Mouse (Mus musculus) embryonic stem cell, embryonic (primary cell): ENCODE results near the gene Ctnnbl1.

Experiments used
- CTCF ChIA-PET, 4 experiments: fragments of 300-600 bp in 2 of 4; fragments of 350-600 bp in 2 of 4; sonication (Branson Sonifier 250); formaldehyde crosslinking; loops; one replicate each; lab custom pipeline; 2022; ENCODE audit warnings: inconsistent platforms in 2 of 4; lab: Charles Lee
- POLR2A ChIA-PET, 4 experiments: fragments of 300-600 bp in 2 of 4; fragments of 350-600 bp in 2 of 4; sonication (Branson Sonifier 250); formaldehyde crosslinking; loops; one replicate each; lab custom pipeline; 2022; ENCODE audit warnings: antibody characterized with exemption in 4 of 4, inconsistent platforms in 1 of 4; lab: Charles Lee

Gene Ctnnbl1

DNA sequence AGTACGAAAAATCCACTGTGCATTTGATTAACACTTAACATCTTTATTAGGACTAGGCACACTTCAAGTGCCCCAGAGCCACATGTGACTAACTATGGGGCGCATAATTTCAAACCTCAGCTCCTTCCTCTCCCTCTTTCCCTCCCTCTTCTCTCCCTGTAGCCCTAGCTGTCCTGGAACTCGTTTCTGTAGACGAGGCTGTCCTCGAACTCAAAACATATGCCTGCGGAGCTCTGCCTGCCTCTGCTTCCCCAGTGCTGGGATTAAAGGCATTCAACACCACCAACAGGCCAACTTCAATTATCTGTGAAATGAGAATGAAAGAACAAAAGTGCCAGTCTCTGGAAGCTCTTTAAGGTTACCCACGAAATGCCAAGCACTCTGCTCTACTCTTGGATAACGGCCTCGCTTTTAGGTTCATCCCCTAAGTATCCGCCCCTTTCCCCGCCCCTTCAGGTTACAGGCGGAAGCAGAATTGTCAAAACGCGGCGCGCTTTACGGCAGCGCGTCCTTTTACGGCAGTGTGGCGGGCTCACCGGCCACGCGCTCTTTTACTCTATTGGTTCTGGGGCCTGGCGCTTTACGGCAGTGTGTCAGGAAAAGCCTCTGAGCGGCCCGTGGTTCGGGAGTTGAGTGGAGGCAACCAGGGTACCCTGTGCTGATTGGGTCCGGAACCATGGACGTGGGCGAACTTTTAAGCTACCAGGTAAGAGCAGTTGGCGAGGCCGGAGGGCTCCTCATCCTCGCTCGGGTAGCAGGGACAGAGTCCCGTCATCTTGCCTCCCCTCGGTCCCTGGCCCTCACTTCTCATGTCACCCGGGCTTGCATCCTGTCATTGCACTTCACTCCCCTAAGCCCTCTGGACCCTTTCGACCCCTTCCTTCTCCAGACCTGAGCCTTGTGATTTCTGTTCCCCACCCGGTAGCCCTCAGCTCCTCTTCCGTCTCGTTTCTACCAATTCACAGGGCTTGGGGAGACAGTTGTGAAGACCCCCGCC, at the start of gene Ctnnbl1:
TSS of gene Ctnnbl1 (plus strand) at position 548 of the 997 bp plus-strand sequence.
- ChIA-PET CTCF (interaction anchor here in 2 of 4 experiments (0.6 to 0.9 kb wide), 5 partner anchors 9 to 319 kb away, joined by 3 to 4 read pairs (median 3); partner anchors contain the start of gene Src (in 1 of the 2)), POLR2A (interaction anchor here (0.6 to 3.4 kb wide), 22 partner anchors 9 to 1924 kb away, joined by 3 to 21 read pairs (median 4); no protein-coding TSS in a partner anchor)

DNA sequence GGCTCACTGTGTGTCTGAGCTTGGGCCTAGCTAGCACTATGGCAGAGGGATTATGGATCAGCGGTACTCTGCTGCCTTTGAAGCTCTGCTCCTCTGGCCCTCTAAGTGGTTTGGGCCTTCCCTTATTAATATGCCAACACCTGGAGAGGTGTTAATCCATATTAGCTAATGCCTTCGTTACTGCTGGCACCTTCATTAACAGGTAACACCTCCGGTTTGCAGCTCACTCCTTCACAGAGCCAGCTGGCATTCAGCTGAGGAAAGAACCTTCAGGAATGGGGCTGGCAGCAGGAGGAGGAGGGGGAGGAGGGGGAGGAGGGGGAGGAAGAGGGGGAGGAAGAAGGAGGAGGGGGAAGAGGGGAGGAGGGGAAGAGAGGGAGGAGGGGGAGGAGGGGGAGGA, 49.7 kb upstream of the Ctnnbl1 start:
- ChIA-PET POLR2A (no interaction called here), CTCF (interaction anchor here in 1 of 4 experiments (0.6 kb wide), 3 partner anchors 24 to 554 kb away, joined by 3 to 8 read pairs (median 3); no protein-coding TSS in a partner anchor)

DNA sequence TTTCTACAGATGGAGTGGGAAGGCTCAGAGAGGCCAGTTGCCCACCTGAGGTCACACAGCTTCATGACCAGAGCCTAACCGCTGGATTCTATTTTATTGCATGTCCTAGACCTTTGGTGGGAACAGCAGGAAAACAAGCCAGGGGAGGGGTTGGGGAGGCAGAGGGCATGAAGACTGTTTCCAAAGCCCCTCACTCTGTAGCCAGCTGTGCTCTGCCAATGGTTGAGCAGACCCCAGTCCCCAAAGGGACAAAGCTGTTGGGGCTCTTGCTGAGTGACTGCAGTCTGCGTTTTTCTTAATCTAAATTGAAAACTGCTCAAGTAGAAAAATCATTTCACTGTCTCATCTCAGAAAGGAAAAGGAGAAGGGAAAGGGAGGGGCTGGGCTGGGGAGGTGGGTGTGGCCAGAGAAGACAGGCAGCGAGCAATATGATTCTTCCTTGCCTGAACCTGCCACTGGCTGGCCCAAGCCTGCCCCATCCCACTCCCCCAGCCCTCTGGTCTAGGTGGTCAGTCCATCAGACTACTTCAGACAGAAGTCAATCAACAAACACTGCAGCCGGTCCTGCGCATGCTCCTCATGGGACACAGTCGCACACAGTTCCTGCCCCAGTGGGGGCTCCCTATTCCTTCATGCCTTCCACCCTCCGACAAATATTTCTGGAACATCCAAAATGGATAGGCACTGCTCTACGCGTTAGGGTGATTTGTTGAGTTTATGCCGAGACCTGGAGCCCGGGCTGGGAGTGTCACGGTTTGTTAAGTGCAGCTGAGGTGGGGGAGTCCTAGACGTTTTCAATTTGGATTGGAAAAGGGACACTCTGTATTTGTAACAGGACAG, 45.7 kb upstream of the Ctnnbl1 start:
- ChIA-PET POLR2A (interaction anchor here in 1 of 4 experiments (0.5 kb wide), 1 partner anchor 372 kb away, joined by 4 read pairs; no protein-coding TSS in a partner anchor), CTCF (no interaction called here)

DNA sequence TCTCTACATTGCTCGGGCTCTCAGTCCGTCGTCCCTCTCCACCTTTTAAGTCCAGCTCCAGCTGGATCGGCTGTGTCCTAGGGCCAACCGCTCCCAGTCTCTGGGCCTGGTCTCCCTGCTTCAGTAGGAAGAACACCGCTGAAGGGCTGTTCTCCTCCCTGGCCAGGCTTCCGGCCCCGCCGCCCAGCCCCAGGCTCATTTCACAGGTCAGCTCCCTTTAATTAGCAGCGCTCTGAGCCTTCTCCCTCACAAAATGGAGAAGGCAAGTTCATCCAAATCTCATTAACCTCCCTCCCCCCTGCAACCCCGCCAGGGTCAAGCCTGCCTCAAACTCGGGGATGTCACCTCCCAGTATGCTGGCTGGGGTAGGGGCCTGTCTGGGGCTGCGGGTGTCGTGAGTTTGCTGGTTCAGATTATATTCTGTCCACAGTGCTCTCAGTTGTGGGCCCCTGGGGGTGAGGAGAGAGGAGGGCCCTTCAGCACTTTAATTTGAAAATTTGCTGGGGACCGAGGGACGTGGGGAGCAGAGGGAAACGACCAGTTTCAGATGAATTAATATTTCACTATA, 44.8 kb upstream of the Ctnnbl1 start:
- ChIA-PET CTCF (interaction anchor here in 1 of 4 experiments (1.2 kb wide), 1 partner anchor 488 kb away, joined by 3 read pairs; no protein-coding TSS in a partner anchor), POLR2A (interaction anchor here in 1 of 4 experiments (0.6 kb wide), 1 partner anchor 461 kb away, joined by 4 read pairs; no protein-coding TSS in a partner anchor)

DNA sequence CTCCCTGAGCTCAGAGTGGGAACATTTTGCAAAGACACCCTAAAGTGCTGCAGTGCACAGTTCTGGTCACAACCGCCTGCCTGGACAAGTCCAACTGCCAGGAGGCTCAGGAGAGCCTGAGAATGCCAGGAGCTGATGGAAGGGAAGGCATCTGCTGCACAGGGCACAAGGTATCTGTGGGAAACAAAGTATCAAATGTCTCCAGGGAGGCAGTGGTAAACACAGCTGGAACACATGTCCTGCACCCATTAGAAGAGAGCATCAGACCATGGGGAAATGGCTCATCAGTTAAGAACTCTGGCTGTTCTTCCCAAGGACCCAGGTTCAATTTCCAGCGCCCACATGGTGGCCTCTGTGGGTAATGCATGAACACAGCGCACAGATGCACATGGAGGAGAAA, 43.6 kb upstream of the Ctnnbl1 start:
- POLR2A ChIA-PET = interaction anchor here in 1 of 4 experiments (1.0 kb wide), 1 partner anchor 17 kb away, joined by 3 read pairs; no protein-coding TSS in a partner anchor
- CTCF ChIA-PET = interaction anchor here in 1 of 4 experiments (1.2 kb wide), 1 partner anchor 487 kb away, joined by 3 read pairs; no protein-coding TSS in a partner anchor

DNA sequence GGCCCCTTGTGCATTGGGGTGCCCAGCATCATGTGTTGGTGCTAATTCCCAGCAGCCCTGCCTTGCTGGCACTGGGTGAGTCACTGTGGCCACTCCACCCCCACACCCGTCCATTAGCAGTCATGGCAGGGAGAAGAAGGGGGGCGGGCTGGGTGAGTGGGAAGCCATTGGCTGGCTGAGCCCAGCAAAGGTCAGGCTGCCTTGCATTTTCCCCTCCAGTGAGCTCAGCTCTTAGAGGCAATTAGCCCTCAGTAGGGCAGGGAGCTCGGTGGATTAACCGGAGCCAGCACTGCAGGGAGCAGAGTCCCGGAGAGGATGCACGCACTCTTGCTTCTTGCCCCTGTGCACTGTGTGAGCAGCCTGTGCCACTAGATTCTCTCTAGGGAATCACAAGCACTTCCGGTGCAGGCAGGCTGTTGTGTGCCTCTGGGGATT, 40.9 kb upstream of the Ctnnbl1 start:
- CTCF ChIA-PET = no interaction called here
- POLR2A ChIA-PET = interaction anchor here in 1 of 4 experiments (1.5 kb wide), 1 partner anchor 12 kb away, joined by 7 read pairs; no protein-coding TSS in a partner anchor

DNA sequence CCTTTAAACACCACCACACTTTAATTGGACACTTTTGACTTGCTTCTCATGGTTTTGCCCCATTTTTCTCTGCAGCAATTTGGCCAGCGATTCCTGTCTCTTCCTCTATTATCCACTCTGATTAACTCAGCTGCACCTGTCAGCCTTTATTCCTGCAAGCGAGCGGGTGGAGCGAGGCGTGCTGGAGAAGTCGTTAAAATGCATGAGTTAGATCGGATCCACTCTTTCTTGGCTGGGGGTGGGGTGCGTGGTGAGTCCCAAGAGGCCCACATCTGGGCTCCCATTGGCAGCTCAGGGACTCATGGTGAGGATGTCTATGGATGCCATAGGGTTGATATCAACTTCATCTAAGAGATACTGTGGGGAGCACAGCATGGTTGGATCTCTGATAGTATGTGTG, 34.0 kb upstream of the Ctnnbl1 start:
- ChIA-PET POLR2A (no interaction called here), CTCF (no interaction called here)

DNA sequence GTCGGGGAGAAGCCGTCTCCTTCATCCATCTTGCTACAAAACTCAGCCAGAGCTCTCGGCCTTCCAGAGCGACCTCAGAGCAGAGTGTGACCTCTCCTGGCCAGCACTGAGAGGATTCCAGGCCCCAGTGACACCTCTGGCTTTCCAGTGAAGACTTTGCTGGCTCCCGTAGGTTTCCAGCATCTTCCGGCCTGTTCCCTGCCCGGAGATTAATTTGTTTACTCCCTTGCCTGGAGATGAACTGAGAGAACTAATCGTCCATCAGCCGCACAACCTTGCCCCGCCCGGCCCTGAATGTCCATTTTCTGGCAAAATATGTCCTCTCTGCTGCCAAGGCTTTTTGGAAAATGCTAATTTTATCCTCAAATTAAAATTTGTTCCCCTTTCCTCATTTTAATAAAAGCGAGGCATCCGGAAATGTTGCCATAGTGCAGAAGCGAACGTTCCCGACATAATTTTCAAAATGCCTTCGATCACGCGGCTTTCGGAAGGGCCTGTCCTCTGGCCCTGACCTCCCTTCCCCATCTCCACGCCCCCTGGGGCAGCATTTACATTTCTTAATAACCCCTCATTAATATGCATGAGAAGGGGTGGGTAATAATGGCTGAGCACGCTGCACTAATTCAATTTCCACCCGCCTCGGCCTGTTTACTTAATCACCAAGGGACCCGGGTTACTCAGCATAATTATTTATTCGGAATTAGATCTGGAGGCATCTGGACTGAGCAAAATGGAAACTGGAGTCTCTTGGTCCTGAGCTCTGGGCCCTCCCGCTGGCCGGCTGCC, 32.0 kb upstream of the Ctnnbl1 start:
- CTCF ChIA-PET = interaction anchor here (0.6 to 1.0 kb wide), 5 partner anchors 40 to 490 kb away, joined by 3 to 4 read pairs (median 3); no protein-coding TSS in a partner anchor
- POLR2A ChIA-PET = interaction anchor here in 2 of 4 experiments (0.6 to 2.0 kb wide), 5 partner anchors 10 to 144 kb away, joined by 3 to 8 read pairs (median 3); no protein-coding TSS in a partner anchor

DNA sequence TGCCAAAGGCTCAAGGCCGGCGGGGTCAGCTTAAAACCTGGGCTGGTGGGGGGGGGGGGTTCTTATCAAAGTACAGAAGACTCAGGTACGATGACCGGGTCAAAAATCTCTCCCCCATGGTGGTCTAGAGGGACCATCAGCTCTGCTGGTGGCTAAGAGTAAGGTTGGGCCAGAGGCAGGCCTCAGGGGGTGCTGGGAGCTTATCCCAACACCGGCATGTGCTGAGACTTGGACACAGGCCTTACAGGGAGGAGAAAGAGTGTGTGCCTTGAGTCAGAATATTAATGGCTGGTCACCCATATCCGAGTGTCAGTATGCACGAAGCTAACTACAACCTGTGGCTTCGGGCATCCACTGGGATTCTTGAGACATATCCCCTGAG, 31.4 kb upstream of the Ctnnbl1 start:
- POLR2A ChIA-PET = interaction anchor here in 3 of 4 experiments (0.6 to 2.0 kb wide), 6 partner anchors 9 to 145 kb away, joined by 3 to 10 read pairs (median 6); no protein-coding TSS in a partner anchor
- CTCF ChIA-PET = interaction anchor here (0.6 to 1.2 kb wide), 9 partner anchors 40 to 1166 kb away, joined by 3 to 4 read pairs (median 3); no protein-coding TSS in a partner anchor

DNA sequence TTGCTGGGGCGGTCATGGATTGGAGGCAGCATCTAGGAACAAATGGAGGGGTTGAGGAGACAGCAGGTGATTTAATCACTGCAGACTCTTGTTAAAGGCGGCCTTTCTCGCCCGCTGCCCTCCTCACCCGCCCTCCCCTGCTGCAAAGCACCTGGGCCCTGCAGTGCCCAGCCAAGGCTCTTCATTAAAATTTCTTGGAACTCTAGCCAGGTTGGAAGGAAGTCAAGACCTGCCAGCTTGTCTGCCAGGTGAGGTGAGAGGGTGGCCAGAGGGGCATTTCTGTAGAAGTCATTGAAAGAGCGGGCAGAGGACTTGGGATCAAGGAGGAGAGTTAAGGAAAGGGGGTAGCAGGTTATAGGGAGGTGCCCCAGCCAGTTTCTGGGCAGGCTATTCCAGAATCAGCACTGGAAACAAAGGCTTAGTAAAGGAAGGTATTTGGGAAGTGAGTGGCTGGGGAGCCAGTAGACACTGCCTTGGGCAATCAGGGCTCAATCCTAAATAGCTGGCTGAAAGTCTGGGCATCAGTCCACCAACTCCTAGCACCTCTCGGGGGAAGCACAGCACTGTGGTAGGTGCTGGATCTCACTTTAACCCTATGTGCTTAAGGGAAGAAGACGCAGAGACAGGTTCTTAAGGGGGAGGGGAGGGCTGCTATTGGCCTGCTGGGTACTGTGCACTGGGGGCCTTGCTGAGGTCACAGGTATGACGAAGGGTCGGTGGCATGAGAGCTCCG, 29.8 kb upstream of the Ctnnbl1 start:
- POLR2A ChIA-PET = interaction anchor here in 2 of 4 experiments (0.5 to 1.6 kb wide), 5 partner anchors 11 to 110 kb away, joined by 3 to 7 read pairs (median 5); no protein-coding TSS in a partner anchor

DNA sequence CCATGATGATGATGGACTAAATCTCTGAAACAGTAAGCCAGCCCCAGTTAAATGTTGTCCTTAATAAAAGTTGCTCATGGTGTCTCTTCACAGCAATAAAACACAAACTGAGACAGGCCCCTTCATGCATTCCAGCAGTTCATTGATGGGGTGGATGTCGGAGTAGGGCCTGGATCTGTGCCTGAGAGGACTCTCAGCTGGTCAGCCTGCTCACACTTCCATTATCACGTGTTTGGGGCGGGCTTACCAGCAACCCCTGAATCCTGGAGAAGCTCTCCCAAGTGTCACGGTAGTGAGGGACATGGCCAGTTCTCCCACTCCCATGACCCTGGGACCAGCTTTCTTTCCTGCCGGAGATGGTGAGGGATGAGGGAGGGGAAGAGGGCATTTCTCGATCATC, 24.5 kb upstream of the Ctnnbl1 start:
- CTCF ChIA-PET = no interaction called here
- POLR2A ChIA-PET = no interaction called here

More for the DNA sequence above, 29.8 kb upstream of the Ctnnbl1 start:
- CTCF ChIA-PET = no interaction called here

DNA sequence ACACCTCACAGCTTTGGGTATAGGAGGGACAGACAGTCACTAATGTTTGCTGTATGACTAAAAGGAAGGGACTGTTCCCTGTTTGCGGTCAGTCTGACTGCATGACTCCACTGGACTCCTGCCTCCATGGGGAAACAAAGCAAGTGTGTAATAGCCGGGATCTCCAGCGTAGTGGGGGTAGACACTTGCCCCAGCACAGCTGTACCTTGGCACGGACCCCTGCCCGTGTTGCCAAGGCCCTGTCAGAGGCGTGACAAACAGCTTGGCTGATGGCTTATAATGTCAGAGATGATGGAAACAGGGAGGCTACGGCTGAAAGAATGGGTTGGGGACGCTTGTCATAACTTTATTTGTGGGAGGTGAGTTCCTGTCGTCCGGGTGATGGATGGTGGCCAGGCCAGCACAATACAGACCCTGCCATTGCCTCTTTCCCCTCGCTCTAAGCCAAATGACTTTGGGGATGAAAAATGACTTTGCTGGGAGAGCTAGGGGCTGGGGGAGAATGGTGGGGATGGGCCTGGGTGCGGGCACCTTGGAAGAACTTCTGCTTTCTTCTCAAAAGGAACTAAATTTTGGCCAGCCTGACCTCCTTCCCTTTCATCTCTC, 21.5 kb upstream of the Ctnnbl1 start:
- CTCF ChIA-PET = no interaction called here
- POLR2A ChIA-PET = interaction anchor here in 1 of 4 experiments (2.2 kb wide), 1 partner anchor 10 kb away, joined by 8 read pairs; no protein-coding TSS in a partner anchor

DNA sequence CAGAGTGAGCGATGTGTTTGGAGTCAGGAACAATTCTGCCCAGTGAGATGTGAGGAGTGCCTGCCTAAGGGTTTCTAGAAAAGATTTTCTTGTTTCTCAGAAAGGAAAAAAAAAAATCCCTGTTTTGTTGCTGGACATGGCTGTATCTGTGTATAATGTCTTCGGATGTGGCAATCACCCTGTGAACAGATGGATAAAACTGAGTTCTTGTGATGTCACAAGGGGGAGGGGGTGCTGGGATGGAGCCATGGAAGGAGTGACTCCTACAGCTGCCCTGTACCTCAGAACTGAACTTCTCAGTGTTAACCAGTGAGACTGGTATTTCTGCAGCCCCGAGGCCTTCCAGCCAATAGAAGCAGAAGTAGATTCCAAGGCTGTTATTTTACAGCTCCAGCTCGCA, 18.8 kb upstream of the Ctnnbl1 start:
- CTCF ChIA-PET = interaction anchor here in 2 of 4 experiments (0.5 kb wide), 3 partner anchors 115 to 477 kb away, joined by 3 to 10 read pairs (median 3); no protein-coding TSS in a partner anchor
- POLR2A ChIA-PET = interaction anchor here in 1 of 4 experiments (0.6 kb wide), 1 partner anchor 19 kb away, joined by 5 read pairs; the partner anchor contains the start of gene Ctnnbl1

DNA sequence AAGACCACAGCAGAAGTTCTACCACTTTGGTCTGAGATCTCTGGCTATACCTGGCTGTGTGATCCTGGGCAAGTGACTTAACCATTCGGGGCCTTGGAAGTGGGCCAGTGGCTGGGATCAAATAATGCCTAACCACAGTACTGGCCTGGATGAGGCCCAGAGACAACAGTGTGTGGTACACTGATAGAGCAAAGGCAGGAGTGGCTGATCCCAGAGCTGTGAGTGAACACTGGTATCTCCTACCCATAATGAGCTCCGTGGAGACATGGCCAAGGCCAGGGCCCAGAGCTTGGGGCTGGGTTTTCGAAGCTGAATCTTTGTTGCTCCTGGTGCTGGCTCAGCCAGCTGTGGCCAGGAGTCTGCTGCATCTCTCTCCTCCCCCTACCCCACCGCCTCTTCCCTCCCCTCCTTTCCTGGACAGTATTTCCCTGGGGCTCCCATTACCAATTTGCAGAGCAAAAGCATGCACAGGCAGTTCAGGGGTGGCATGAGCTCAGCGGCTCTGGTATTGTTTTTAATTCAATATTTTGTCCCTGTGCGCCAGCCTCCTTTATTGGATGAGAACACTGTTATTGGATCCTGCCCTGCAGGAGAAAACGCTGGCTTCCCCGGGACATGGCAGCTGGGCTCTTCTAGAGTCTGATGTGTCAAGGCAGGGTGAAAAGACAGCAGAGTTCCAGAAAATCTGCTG, 13.2 kb upstream of the Ctnnbl1 start:
- ChIA-PET CTCF (interaction anchor here in 1 of 4 experiments (1.2 kb wide), 1 partner anchor 220 kb away, joined by 3 read pairs; no protein-coding TSS in a partner anchor), POLR2A (interaction anchor here in 2 of 4 experiments (0.6 to 0.8 kb wide), 4 partner anchors 9 to 130 kb away, joined by 3 to 4 read pairs (median 4); no protein-coding TSS in a partner anchor)

DNA sequence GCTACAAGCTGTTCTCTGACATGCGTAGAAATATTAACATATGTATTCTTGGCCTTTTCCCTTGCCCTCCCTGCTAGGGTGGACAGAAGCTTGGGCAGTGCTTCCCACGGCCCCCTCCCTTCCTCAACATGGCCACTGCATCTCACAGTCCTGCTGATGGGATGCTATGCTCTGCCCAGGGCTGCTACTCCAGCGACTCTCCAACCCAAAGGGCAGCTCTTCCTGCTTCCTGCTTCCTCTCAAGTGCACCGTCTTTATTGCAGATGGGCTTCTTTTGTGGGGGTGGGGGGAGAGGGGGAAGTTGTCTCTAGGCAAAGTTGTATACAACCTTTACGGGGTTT, 12.7 kb upstream of the Ctnnbl1 start:
- POLR2A ChIA-PET = interaction anchor here in 2 of 4 experiments (0.6 to 0.8 kb wide), 4 partner anchors 10 to 131 kb away, joined by 3 to 4 read pairs (median 4); no protein-coding TSS in a partner anchor

More for the DNA sequence above, 12.7 kb upstream of the Ctnnbl1 start:
- CTCF ChIA-PET = interaction anchor here in 1 of 4 experiments (1.2 kb wide), 1 partner anchor 219 kb away, joined by 3 read pairs; no protein-coding TSS in a partner anchor
